Mouse (Mus musculus): ENCODE measurements around the gene Sars. TPM values are rescaled to one million over a fixed set of nuclear protein-coding genes. Genes with fewer than 3 reads are reported as not detected.
A peak's percentile ranks its signal among the peaks of the same experiment; 100 is the strongest.

Gene Sars
- total RNA-seq, 1 experiment = 204 TPM

GRCm38 (mm10) chr3:108433188-108433880 lies 11.7 kb downstream of the Sars start:
- no peaks in the 10 kb centered on the region for H3K9me3 ChIP-seq (ENCODE audit: control insufficient read depth, insufficient read depth, low read depth, low read length)
- in situ Hi-C loops (cut with MboI; ENCODE audit: low sequenced_read_pairs in 2 of 2, unreplicated experiment in 2 of 2) = no loop called here
- peaks cover 68% of the 10 kb centered on the region for H3K36me3 ChIP-seq (ENCODE audit: control insufficient read depth, insufficient read depth, low read length, poor library complexity, severe bottlenecking)
- peak overlapping the region; percentile 45 for H3K27ac ChIP-seq (ENCODE audit: insufficient read depth, low read depth, low read length, poor library complexity, severe bottlenecking)
- H3K4me3 ChIP-seq (ENCODE audit: insufficient read depth in 1 of 2, low read depth in 1 of 2, low read length in 2 of 2, poor library complexity in 1 of 2, severe bottlenecking in 1 of 2) = peak overlapping the region; percentile 14 to 44; a peak in 3 of 4 replicates
- peaks cover 7 to 8% of the 10 kb centered on the region in 2 experiments for H3K4me1 ChIP-seq (ENCODE audit: control insufficient read depth in 2 of 2, insufficient read depth in 2 of 2, low read length in 2 of 2, poor library complexity in 1 of 2)
- TF ChIP-seq CHD2 (IDR thresholded peaks at IDR 0.05; ENCODE audit: low read depth, low read length) = no peak
- TF ChIP-seq ZNF384 (IDR thresholded peaks at IDR 0.05; ENCODE audit: low read depth, low read length) = no peak
- no peak for TF ChIP-seq HCFC1 (IDR thresholded peaks at IDR 0.05; ENCODE audit: borderline replicate concordance, insufficient read depth, low read length)
- no peak for TF ChIP-seq MAFK (IDR thresholded peaks at IDR 0.05; ENCODE audit: insufficient read depth, low read depth, low read length)
- no peak for TF ChIP-seq ZC3H11A (IDR thresholded peaks at IDR 0.05; ENCODE audit: borderline replicate concordance, low read depth, low read length)
- H3K9ac ChIP-seq (ENCODE audit: insufficient read depth, low read depth, low read length, poor library complexity, severe bottlenecking) = no peak overlapping the region
- DNase-seq (ENCODE audit: low read depth, low spot score) = peak; percentile 94

- Histone ChIP-seq H3K9me3 (ENCODE audit: control insufficient read depth, insufficient read depth, low read depth, low read length) (no peaks in the 10 kb centered on the region), H3K4me1 (ENCODE audit: control insufficient read depth in 2 of 2, insufficient read depth in 2 of 2, low read length in 2 of 2, poor library complexity in 1 of 2) (peaks cover 7 to 8% of the 10 kb centered on the region in 2 experiments), H3K36me3 (ENCODE audit: control insufficient read depth, insufficient read depth, low read length, poor library complexity, severe bottlenecking) (peaks cover 73% of the 10 kb centered on the region), H3K4me3 (ENCODE audit: insufficient read depth in 1 of 2, low read depth in 1 of 2, low read length in 2 of 2, poor library complexity in 1 of 2, severe bottlenecking in 1 of 2) (no peak overlapping the region), H3K9ac (ENCODE audit: insufficient read depth, low read depth, low read length, poor library complexity, severe bottlenecking) (no peak overlapping the region), H3K27ac (ENCODE audit: insufficient read depth, low read depth, low read length, poor library complexity, severe bottlenecking) (peak overlapping the region; percentile 45; the same call in 1 of the 2 replicates)
- TF ChIP-seq HCFC1 (IDR thresholded peaks at IDR 0.05; ENCODE audit: borderline replicate concordance, insufficient read depth, low read length) (no peak), ZC3H11A (IDR thresholded peaks at IDR 0.05; ENCODE audit: borderline replicate concordance, low read depth, low read length) (no peak), MAFK (IDR thresholded peaks at IDR 0.05; ENCODE audit: insufficient read depth, low read depth, low read length) (no peak), ZNF384 (IDR thresholded peaks at IDR 0.05; ENCODE audit: low read depth, low read length) (no peak), CHD2 (IDR thresholded peaks at IDR 0.05; ENCODE audit: low read depth, low read length) (no peak)
- DNase-seq (ENCODE audit: low read depth, low spot score) = no peak
- in situ Hi-C loops (cut with MboI; ENCODE audit: low sequenced_read_pairs in 2 of 2, unreplicated experiment in 2 of 2) = no loop called here
Measured at GRCm38 (mm10) chr3:108432542-108433187, 12.3 kb downstream of the Sars start.

- H3K9me3 ChIP-seq (ENCODE audit: control insufficient read depth, insufficient read depth, low read depth, low read length) = no peaks in the 10 kb centered on the region
- no peak overlapping the region for H3K27ac ChIP-seq (ENCODE audit: insufficient read depth, low read depth, low read length, poor library complexity, severe bottlenecking)
- TF ChIP-seq CHD2 (IDR thresholded peaks at IDR 0.05; ENCODE audit: low read depth, low read length) = no peak
- TF ChIP-seq ZC3H11A (IDR thresholded peaks at IDR 0.05; ENCODE audit: borderline replicate concordance, low read depth, low read length) = no peak
- TF ChIP-seq MAFK (IDR thresholded peaks at IDR 0.05; ENCODE audit: insufficient read depth, low read depth, low read length) = no peak
- in situ Hi-C loops (cut with MboI; ENCODE audit: low sequenced_read_pairs in 2 of 2, unreplicated experiment in 2 of 2) = no loop called here
- DNase-seq (ENCODE audit: low read depth, low spot score) = no peak
- no peak overlapping the region for H3K4me3 ChIP-seq (ENCODE audit: insufficient read depth in 1 of 2, low read depth in 1 of 2, low read length in 2 of 2, poor library complexity in 1 of 2, severe bottlenecking in 1 of 2)
- H3K4me1 ChIP-seq (ENCODE audit: control insufficient read depth in 2 of 2, insufficient read depth in 2 of 2, low read length in 2 of 2, poor library complexity in 1 of 2) = peaks cover 2 to 16% of the 10 kb centered on the region in 2 experiments; a peak in 3 of 4 replicates
- no peak overlapping the region for H3K9ac ChIP-seq (ENCODE audit: insufficient read depth, low read depth, low read length, poor library complexity, severe bottlenecking)
- peaks cover 47% of the 10 kb centered on the region for H3K36me3 ChIP-seq (ENCODE audit: control insufficient read depth, insufficient read depth, low read length, poor library complexity, severe bottlenecking)
Measured at GRCm38 (mm10) chr3:108425624-108426018, 19.4 kb downstream of the Sars start.

- no peak for DNase-seq (ENCODE audit: low read depth, low spot score)
- H3K4me1 ChIP-seq (ENCODE audit: control insufficient read depth in 2 of 2, insufficient read depth in 2 of 2, low read length in 2 of 2, poor library complexity in 1 of 2) = peaks cover 2 to 16% of the 10 kb centered on the region in 2 experiments; a peak in 3 of 4 replicates
- H3K36me3 ChIP-seq (ENCODE audit: control insufficient read depth, insufficient read depth, low read length, poor library complexity, severe bottlenecking) = peaks cover 44% of the 10 kb centered on the region
- H3K27ac ChIP-seq (ENCODE audit: insufficient read depth, low read depth, low read length, poor library complexity, severe bottlenecking) = no peak overlapping the region
- no peak for TF ChIP-seq HCFC1 (IDR thresholded peaks at IDR 0.05; ENCODE audit: borderline replicate concordance, insufficient read depth, low read length)
- no peak for TF ChIP-seq ZC3H11A (IDR thresholded peaks at IDR 0.05; ENCODE audit: borderline replicate concordance, low read depth, low read length)
- no peak for TF ChIP-seq ZNF384 (IDR thresholded peaks at IDR 0.05; ENCODE audit: low read depth, low read length)
- TF ChIP-seq MAFK (IDR thresholded peaks at IDR 0.05; ENCODE audit: insufficient read depth, low read depth, low read length) = no peak
- TF ChIP-seq CHD2 (IDR thresholded peaks at IDR 0.05; ENCODE audit: low read depth, low read length) = no peak
- in situ Hi-C loops (cut with MboI; ENCODE audit: low sequenced_read_pairs in 2 of 2, unreplicated experiment in 2 of 2) = no loop called here
- H3K4me3 ChIP-seq (ENCODE audit: insufficient read depth in 1 of 2, low read depth in 1 of 2, low read length in 2 of 2, poor library complexity in 1 of 2, severe bottlenecking in 1 of 2) = no peak overlapping the region
- H3K9ac ChIP-seq (ENCODE audit: insufficient read depth, low read depth, low read length, poor library complexity, severe bottlenecking) = no peak overlapping the region
- H3K9me3 ChIP-seq (ENCODE audit: control insufficient read depth, insufficient read depth, low read depth, low read length) = no peaks in the 10 kb centered on the region
Measured at GRCm38 (mm10) chr3:108424944-108425623, 19.9 kb downstream of the Sars start.

Data from ES-E14 (cell line).